Mouse (Mus musculus) midbrain, embryonic 14.5 days (tissue): ENCODE measurements around the gene Simc1. TPM values are rescaled to one million over a fixed set of nuclear protein-coding genes. Genes with fewer than 3 reads are reported as not detected.
"Not testable (repeated sequence)": the region's sequence is repeated elsewhere in the genome, so short reads cannot be mapped to it uniquely, and the experiment has no call there.

Experiments
- ATAC-seq: fragments of 200-750 bp; cut with Nextera tagmentation; 2 replicates; pipeline ENCODE4 v1.8.0; 2017; ENCODE audit warnings: moderate number of reproducible peaks, moderate library complexity; ENCODE audit not compliant: low FRiP score, low TSS enrichment
- DNase-seq: peaks from one replicate; pipeline ENCODE4 v3.0.0-alpha.2; 2015
- H3K27ac ChIP-seq: fragments of 300-500 bp; sonication (generic); replicated peaks from 2 replicates; pipeline ENCODE4 v1.5.1; 2014; ENCODE audit warnings: mild to moderate bottlenecking, low read depth, low read length, moderate library complexity
- H3K27me3 ChIP-seq: fragments of 300-500 bp; sonication (generic); 2 replicates; pipeline ENCODE4 v1.6.1; 2014; ENCODE audit warnings: low read length, control low read depth, mixed read lengths; ENCODE audit not compliant: control insufficient read depth, insufficient read depth
- H3K36me3 ChIP-seq: fragments of 300-500 bp; sonication (generic); 2 replicates; pipeline ENCODE4 v1.6.1; 2014; ENCODE audit warnings: low read length, control low read depth; ENCODE audit not compliant: control insufficient read depth, insufficient read depth
- H3K4me1 ChIP-seq: fragments of 300-500 bp; sonication (generic); 2 replicates; pipeline ENCODE4 v1.6.1; 2014; ENCODE audit warnings: mild to moderate bottlenecking, antibody characterized with exemption, low read length, control low read depth; ENCODE audit not compliant: control insufficient read depth, insufficient read depth
- H3K4me2 ChIP-seq: fragments of 300-500 bp; sonication (generic); 2 replicates; pipeline ENCODE4 v1.6.1; 2014; ENCODE audit warnings: mild to moderate bottlenecking, low read length, moderate library complexity
- H3K4me3 ChIP-seq: fragments of 300-500 bp; sonication (generic); replicated peaks from 2 replicates; pipeline ENCODE4 v1.5.1; 2014; ENCODE audit warnings: low read depth, low read length
- H3K9ac ChIP-seq: fragments of 300-500 bp; sonication (generic); replicated peaks from 2 replicates; pipeline ENCODE4 v1.6.1; 2014; ENCODE audit warnings: mild to moderate bottlenecking, low read length, moderate library complexity
- H3K9me3 ChIP-seq: fragments of 300-500 bp; sonication (generic); 2 replicates; pipeline ENCODE4 v1.6.1; 2016; ENCODE audit warnings: low read length, control low read depth, mixed read lengths; ENCODE audit not compliant: control insufficient read depth
- WGBS: fragments of 180-500 bp; shearing (Covaris S2); extraction: QIAGEN DNeasy Blood & Tissue Kit; methylation state at CpG from one replicate; pipeline ENCODE4 v1.1.7; 2014; 5-methylcytosine and 5-hydroxymethylcytosine counted together
- polyA plus RNA-seq: library from polyadenylated mRNA; unstranded; fragments of >200 nt; fragmentation: Nextera tagmentation; extraction: Ambion mirVana; gene quantifications from 2 replicates; pipeline ENCODE4 v1.2.1, GENCODE M21; 2014

Simc1 gene
- polyA plus RNA-seq, 1 experiment from 2014 or later, result 27.9 TPM

DNA sequence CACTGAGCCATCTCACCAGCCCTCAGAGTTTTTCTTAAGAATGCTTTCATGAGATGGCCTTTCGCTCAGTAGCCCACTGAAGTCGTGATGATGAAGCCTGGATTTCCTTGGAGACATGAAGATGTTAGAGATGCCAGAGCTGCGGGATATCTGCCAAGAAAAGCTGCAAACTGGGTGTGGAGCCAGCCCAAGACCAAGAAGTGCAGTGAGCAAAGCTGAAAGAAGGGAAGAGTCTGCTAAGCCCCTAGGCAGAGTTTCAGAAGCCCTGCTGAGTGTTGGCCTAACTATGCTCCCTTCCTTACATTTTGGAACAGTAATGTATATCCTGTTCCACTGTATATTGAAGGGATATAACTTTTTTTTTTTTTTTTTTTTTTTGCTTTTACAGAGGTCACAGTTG, 24.3 kb upstream of the Simc1 start:
- DNase-seq, result no peak
- Histone ChIP-seq H3K27me3 (no peaks in the 10 kb centered on the region), H3K4me2 (no peak overlapping the region), H3K4me3 (no peak overlapping the region), H3K9ac (no peak overlapping the region), H3K27ac (no peak overlapping the region), H3K9me3 (no peaks in the 10 kb centered on the region), H3K4me1 (no peaks in the 10 kb centered on the region), H3K36me3 (no peaks in the 10 kb centered on the region)
- WGBS, result 71% methylated on average over 3 of the region's 3 CpGs
- ATAC-seq, result no peak

DNA sequence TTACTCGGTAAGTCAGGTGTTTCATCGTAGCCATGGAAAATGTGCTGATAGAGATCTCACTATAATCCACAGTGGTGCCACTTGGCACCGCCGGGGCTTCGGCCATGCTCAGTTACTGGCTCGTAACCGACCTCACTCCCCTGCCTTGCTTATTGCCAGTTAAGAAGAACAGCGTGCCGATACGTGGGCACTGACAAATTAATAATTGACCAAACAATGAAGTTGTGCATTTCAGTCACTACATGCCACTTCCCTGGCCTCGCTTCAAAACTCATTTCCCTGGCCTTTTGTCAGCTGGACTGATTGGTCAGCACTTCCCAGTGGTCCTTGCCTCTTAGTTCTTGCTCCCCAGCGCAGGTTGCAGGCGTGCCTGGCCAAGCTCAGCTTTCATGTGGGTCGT, 22.1 kb upstream of the Simc1 start:
- H3K4me2 ChIP-seq, result no peak overlapping the region
- H3K27me3 ChIP-seq, result no peaks in the 10 kb centered on the region
- DNase-seq, result no peak
- WGBS, result 89% methylated on average over 14 of the region's 14 CpGs
- H3K4me1 ChIP-seq, result no peaks in the 10 kb centered on the region
- H3K9me3 ChIP-seq, result no peaks in the 10 kb centered on the region
- H3K36me3 ChIP-seq, result no peaks in the 10 kb centered on the region
- H3K4me3 ChIP-seq, result no peak overlapping the region
- H3K27ac ChIP-seq, result no peak overlapping the region
- H3K9ac ChIP-seq, result no peak overlapping the region
- no peak for ATAC-seq

GRCm38 (mm10) chr13:54490411-54490810, 13.2 kb upstream of the Simc1 start:
- 82% methylated on average over 5 of the region's 5 CpGs for WGBS
- Histone ChIP-seq H3K27ac (no peak overlapping the region), H3K27me3 (no peaks in the 10 kb centered on the region)

DNA sequence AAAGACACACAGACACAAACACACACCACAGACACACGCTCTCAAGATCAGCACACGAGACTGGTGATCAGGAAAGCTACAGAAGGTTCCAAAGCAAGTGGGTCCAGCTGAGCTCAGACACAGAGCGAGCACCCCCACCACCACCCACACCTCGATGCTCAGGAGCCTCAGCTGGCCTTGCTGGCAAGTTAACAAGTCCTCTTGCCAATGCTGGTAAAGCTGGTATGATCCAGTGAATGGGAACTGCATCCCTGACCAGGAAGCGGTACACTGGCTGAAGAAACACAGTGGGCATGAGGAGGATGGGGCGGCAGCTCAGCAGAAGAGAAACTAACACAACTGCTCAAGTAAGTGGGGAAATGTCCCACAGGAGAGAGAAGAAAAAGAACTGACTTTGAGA, 12.2 kb upstream of the Simc1 start:
- ATAC-seq (no peak), DNase-seq (no peak)
- Histone ChIP-seq H3K4me1 (no peaks in the 10 kb centered on the region), H3K4me2 (no peak overlapping the region), H3K9me3 (no peaks in the 10 kb centered on the region), H3K27ac (no peak overlapping the region), H3K9ac (no peak overlapping the region), H3K27me3 (no peaks in the 10 kb centered on the region), H3K4me3 (no peak overlapping the region), H3K36me3 (no peaks in the 10 kb centered on the region)
- WGBS, result 84% methylated on average over 6 of the region's 6 CpGs

More at GRCm38 (mm10) chr13:54490411-54490810, 13.2 kb upstream of the Simc1 start:
- ATAC-seq, result no peak
- H3K4me2 ChIP-seq, result no peak overlapping the region
- no peak overlapping the region for H3K9ac ChIP-seq
- no peaks in the 10 kb centered on the region for H3K4me1 ChIP-seq
- no peaks in the 10 kb centered on the region for H3K36me3 ChIP-seq
- DNase-seq, result no peak
- no peaks in the 10 kb centered on the region for H3K9me3 ChIP-seq
- H3K4me3 ChIP-seq, result no peak overlapping the region

- ATAC-seq, H3K4me3 ChIP-seq, H3K27ac ChIP-seq, H3K9me3 ChIP-seq, H3K4me2 ChIP-seq, H3K9ac ChIP-seq, H3K4me1 ChIP-seq, H3K27me3 ChIP-seq, DNase-seq, H3K36me3 ChIP-seq: not testable (repeated sequence)
- 92% methylated on average over 7 of the region's 7 CpGs for WGBS
These were observed 4.0 kb upstream of the Simc1 start for GRCm38 (mm10) chr13:54499551-54499950.

DNA sequence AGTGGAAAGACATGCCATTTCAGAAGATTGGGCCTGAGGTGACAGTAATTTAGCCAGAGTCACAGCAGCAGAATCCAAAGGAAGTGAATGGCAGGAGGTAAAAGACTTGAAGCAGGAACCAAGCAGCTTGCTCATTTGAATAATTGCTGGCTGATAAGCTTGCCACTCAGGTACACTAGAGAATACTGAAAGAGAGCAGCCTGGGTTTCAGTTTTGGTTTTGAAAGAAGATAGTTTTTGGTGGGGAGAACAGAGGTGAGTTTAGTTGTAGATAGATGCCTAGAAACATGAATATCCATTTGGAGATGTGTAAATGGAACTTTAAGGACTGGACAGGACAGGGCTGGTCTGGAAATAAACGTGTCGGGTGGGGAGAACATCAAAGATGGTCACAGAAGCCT, 2.2 kb upstream of the Simc1 start:
- Histone ChIP-seq H3K4me1 (peaks cover 16% of the 10 kb centered on the region), H3K4me2 (no peak overlapping the region), H3K9me3 (no peaks in the 10 kb centered on the region), H3K27me3 (no peaks in the 10 kb centered on the region), H3K4me3 (no peak overlapping the region), H3K27ac (no peak overlapping the region), H3K9ac (no peak overlapping the region), H3K36me3 (no peaks in the 10 kb centered on the region)
- DNase-seq (no peak), ATAC-seq (no peak)
- 82% methylated on average over 2 of the region's 2 CpGs for WGBS

GRCm38 (mm10) chr13:54501957-54502690, 1.5 kb upstream of the Simc1 start:
- no peak overlapping the region for H3K9ac ChIP-seq
- WGBS, result 65% methylated on average over 3 of the region's 3 CpGs
- DNase-seq, result no peak
- no peaks in the 10 kb centered on the region for H3K9me3 ChIP-seq
- H3K4me2 ChIP-seq, result no peak overlapping the region
- no peak for ATAC-seq
- peaks cover 16% of the 10 kb centered on the region for H3K4me1 ChIP-seq
- H3K4me3 ChIP-seq, result no peak overlapping the region
- H3K27ac ChIP-seq, result no peak overlapping the region
- H3K27me3 ChIP-seq, result no peaks in the 10 kb centered on the region
- H3K36me3 ChIP-seq, result no peaks in the 10 kb centered on the region

DNA sequence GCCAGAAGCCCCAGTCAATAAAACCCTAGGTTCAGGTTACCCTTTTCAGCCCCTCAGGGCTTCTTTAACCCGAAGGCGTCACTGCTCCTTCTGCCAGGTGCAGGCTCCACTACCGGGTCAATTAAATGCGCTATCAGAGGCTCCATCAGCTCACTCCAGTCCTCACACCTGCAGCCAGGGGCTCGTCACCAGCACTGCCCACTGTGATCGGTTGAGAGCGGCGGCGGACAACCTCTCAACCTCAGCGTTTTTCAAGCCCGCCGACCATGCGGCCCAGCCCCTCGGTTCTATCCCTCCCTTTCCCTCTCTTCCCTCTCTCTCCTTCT, 338 bp upstream of the Simc1 start:
- Histone ChIP-seq H3K27me3 (no peaks in the 10 kb centered on the region), H3K4me1 (peaks cover 16% of the 10 kb centered on the region), H3K36me3 (no peaks in the 10 kb centered on the region), H3K4me2 (peak overlapping the region; percentile 61), H3K9me3 (no peaks in the 10 kb centered on the region), H3K9ac (peak overlapping the region; percentile 87), H3K27ac (peak overlapping the region; percentile 83), H3K4me3 (peak overlapping the region; percentile 77)
- peak; percentile 62 for ATAC-seq
- no peak for DNase-seq
- WGBS, result 1% methylated on average over 14 of the region's 14 CpGs

- Histone ChIP-seq H3K9me3 (no peaks in the 10 kb centered on the region), H3K27ac (peak overlapping the region; percentile 83), H3K9ac (peak overlapping the region; percentile 87), H3K4me3 (peak overlapping the region; percentile 77), H3K4me2 (peak overlapping the region; percentile 61), H3K4me1 (peaks cover 16% of the 10 kb centered on the region), H3K36me3 (no peaks in the 10 kb centered on the region), H3K27me3 (no peaks in the 10 kb centered on the region)
- ATAC-seq, result no peak
- peak; percentile 20 for DNase-seq
- 51% methylated on average over 7 of the region's 7 CpGs for WGBS
These were observed 1.2 kb downstream of the Simc1 start for GRCm38 (mm10) chr13:54504611-54505260.
